Mouse (Mus musculus) retina, postnatal 1 day (tissue): ENCODE measurements around the gene E2f1.

Experiments used
- DNase-seq: peaks from one replicate; pipeline ENCODE4 v3.0.0-alpha.2; 2012

The E2f1 gene

GRCm38 (mm10) chr2:154550937-154551336 lies 18.8 kb downstream of the E2f1 start:
- peak; percentile 66 for DNase-seq

- DNase-seq = no peak
Observed at GRCm38 (mm10) chr2:154549886-154550189, 19.9 kb downstream of the E2f1 start.

GRCm38 (mm10) chr2:154549127-154549885 lies 20.4 kb downstream of the E2f1 start:
- DNase-seq = peak; percentile 94

GRCm38 (mm10) chr2:154548688-154549087 lies 21.0 kb downstream of the E2f1 start:
- peak; percentile 83 for DNase-seq

- no peak for DNase-seq
Observed at GRCm38 (mm10) chr2:154546711-154547110, 23.0 kb downstream of the E2f1 start, which contains the start of gene 1700003F12Rik. Gene 1700003F12Rik, plus strand, starts transcription at chr2:154547085.

- DNase-seq = no peak
Observed at GRCm38 (mm10) chr2:154543567-154544347, 25.9 kb downstream of the E2f1 start.

GRCm38 (mm10) chr2:154541630-154542029 lies 28.1 kb downstream of the E2f1 start:
- DNase-seq = no peak

GRCm38 (mm10) chr2:154539720-154540119 lies 30.0 kb downstream of the E2f1 start:
- peak; percentile 75 for DNase-seq

- DNase-seq = peak; percentile 70
Observed at GRCm38 (mm10) chr2:154538710-154539109, 31.0 kb downstream of the E2f1 start.

GRCm38 (mm10) chr2:154538310-154538709 lies 31.4 kb downstream of the E2f1 start:
- DNase-seq = no peak

GRCm38 (mm10) chr2:154534704-154535270 lies 34.9 kb downstream of the E2f1 start:
- DNase-seq = no peak

GRCm38 (mm10) chr2:154532888-154533287 lies 36.8 kb downstream of the E2f1 start:
- DNase-seq = peak; percentile 32

- DNase-seq = no peak
Observed at GRCm38 (mm10) chr2:154526531-154526930, 43.2 kb downstream of the E2f1 start.

- DNase-seq = no peak
Observed at GRCm38 (mm10) chr2:154525285-154525684, 44.4 kb downstream of the E2f1 start.

GRCm38 (mm10) chr2:154522334-154522733 lies 47.4 kb downstream of the E2f1 start:
- no peak for DNase-seq

- DNase-seq = no peak
Observed at GRCm38 (mm10) chr2:154521449-154521848, 48.2 kb downstream of the E2f1 start.

- DNase-seq = no peak
Observed at GRCm38 (mm10) chr2:154517424-154517823, 52.3 kb downstream of the E2f1 start.

GRCm38 (mm10) chr2:154516944-154517343 lies 52.7 kb downstream of the E2f1 start:
- DNase-seq = no peak

- no peak for DNase-seq
Observed at GRCm38 (mm10) chr2:154510141-154510540, 59.6 kb downstream of the E2f1 start.
